In genomic region chr7:100862828-100863638, GRCm38 (mm10) we compare ENCODE assay signal across 8 mouse cellular contexts. TPM values are rescaled to one million over a fixed set of nuclear protein-coding genes. Genes with fewer than 3 reads are reported as not detected.
DNase-seq lines count a peak whose midpoint lies in the region; ATAC-seq lines count a peak whose summit lies in the region.

TSS of gene Relt (minus strand) at chr7:100863446.

- peak; percentile 97 for DNase-seq in adrenal gland, postnatal 10 days
- peak; percentile 99 for DNase-seq in embryo, embryonic 9.5 days (ENCODE audit: extremely low spot score)
- peak; percentile 96 to 97 for DNase-seq in gastrocnemius, postnatal 4 days (ENCODE audit: low spot score in 2 of 2)
- peak; percentile 84 to 85 for DNase-seq in left cerebral cortex, postnatal 36 days (ENCODE audit: low spot score in 2 of 2)
- DNase-seq in midbrain, embryonic 10.5 days (ENCODE audit: low spot score), result peak; percentile 98
- DNase-seq in right cerebral cortex, postnatal 36 days (ENCODE audit: low spot score in 2 of 2), result peak; percentile 76 to 78
- peak; percentile 90 to 96 for DNase-seq in urinary bladder, postnatal 4 days (ENCODE audit: low spot score in 2 of 2)

- peak within 1 kb of the TSS; percentile 48; the same call in 1 of the 2 replicates for H3K27ac ChIP-seq in intestine, embryonic 16.5 days (ENCODE audit: low read length)
- H3K27ac ChIP-seq in midbrain, embryonic 10.5 days (replicated peaks), result peak within 1 kb of the TSS; percentile 90

- H3K4me1 ChIP-seq in intestine, embryonic 16.5 days (ENCODE audit: control insufficient read depth, insufficient read depth, low read length), result no peaks in the 10 kb centered on the region
- H3K4me1 ChIP-seq in midbrain, embryonic 10.5 days, result peaks cover 31% of the 10 kb centered on the region

- under 1% methylated on average over 91 of the region's 91 CpGs for WGBS in intestine, embryonic 16.5 days
- under 1% methylated on average over 91 of the region's 91 CpGs for WGBS in midbrain, embryonic 10.5 days

- peak within 1 kb of the TSS; percentile 82 for H3K9ac ChIP-seq in intestine, embryonic 16.5 days (ENCODE audit: low read depth, low read length)

- peak; percentile 95 for ATAC-seq in intestine, embryonic 16.5 days

- H3K36me3 ChIP-seq in intestine, embryonic 16.5 days (ENCODE audit: control insufficient read depth, insufficient read depth, low read length), result no peaks in the 10 kb centered on the region
- no peaks in the 10 kb centered on the region for H3K36me3 ChIP-seq in midbrain, embryonic 10.5 days

- intact Hi-C loops in left cerebral cortex, postnatal 36 days (cut with DNase I), result no loop called here

- H3K27me3 ChIP-seq in intestine, embryonic 16.5 days (replicated peaks; ENCODE audit: control insufficient read depth, insufficient read depth, low read length), result no peaks in the 10 kb centered on the region
- H3K27me3 ChIP-seq in midbrain, embryonic 10.5 days (ENCODE audit: low read depth, poor library complexity, severe bottlenecking), result no peaks in the 10 kb centered on the region

- H3K9me3 ChIP-seq in intestine, embryonic 16.5 days (ENCODE audit: control insufficient read depth, low read length), result no peaks in the 10 kb centered on the region
- no peaks in the 10 kb centered on the region for H3K9me3 ChIP-seq in midbrain, embryonic 10.5 days (replicated peaks)

- peak within 1 kb of the TSS; percentile 99 for H3K4me2 ChIP-seq in intestine, embryonic 16.5 days (ENCODE audit: low read depth, low read length)

- peak within 1 kb of the TSS; percentile 79 for H3K4me3 ChIP-seq in intestine, embryonic 16.5 days (ENCODE audit: low read length)
- peak within 1 kb of the TSS; percentile 87 for H3K4me3 ChIP-seq in midbrain, embryonic 10.5 days

RNA-seq across cellular contexts. Expression of gene Relt, which starts in this region (rescaled TPM):
- 1 to 10 TPM; 2.8 to 6.7 TPM for total RNA-seq in adrenal gland, postnatal 10 days (2021)
- total RNA-seq in gastrocnemius, postnatal 4 days (2021), result 10 to 100 TPM; 14.5 to 15.5 TPM
- polyA plus RNA-seq in intestine, embryonic 16.5 days (2015; fragmentation: Nextera tagmentation; extraction: Ambion mirVana), result 2.4 and 3.8 TPM in 2 replicates
- 10 to 100 TPM; 15.1 to 17.0 TPM for total RNA-seq in left cerebral cortex, postnatal 36 days (2021)
- polyA plus RNA-seq in midbrain, embryonic 10.5 days (2016; fragmentation: Nextera tagmentation; extraction: Ambion mirVana), result 4.3 and 5.2 TPM in 2 replicates

Comparison
In these comparisons a context has a peak if more than half of its experiments do, and no peak if none do; other contexts are left out.
1. Peak in every context shown above with its lines: DNase-seq, ATAC-seq, H3K4me3 ChIP-seq and H3K27ac ChIP-seq.